Mouse (Mus musculus): ENCODE measurements around the gene Ppp1r14a. TPM values are rescaled to one million over a fixed set of nuclear protein-coding genes. Genes with fewer than 3 reads are reported as not detected.
A peak's percentile ranks its signal among the peaks of the same experiment; 100 is the strongest.

Gene Ppp1r14a
- polyA plus RNA-seq, 1 experiment from 2014 or later, result 37.0 TPM

DNA sequence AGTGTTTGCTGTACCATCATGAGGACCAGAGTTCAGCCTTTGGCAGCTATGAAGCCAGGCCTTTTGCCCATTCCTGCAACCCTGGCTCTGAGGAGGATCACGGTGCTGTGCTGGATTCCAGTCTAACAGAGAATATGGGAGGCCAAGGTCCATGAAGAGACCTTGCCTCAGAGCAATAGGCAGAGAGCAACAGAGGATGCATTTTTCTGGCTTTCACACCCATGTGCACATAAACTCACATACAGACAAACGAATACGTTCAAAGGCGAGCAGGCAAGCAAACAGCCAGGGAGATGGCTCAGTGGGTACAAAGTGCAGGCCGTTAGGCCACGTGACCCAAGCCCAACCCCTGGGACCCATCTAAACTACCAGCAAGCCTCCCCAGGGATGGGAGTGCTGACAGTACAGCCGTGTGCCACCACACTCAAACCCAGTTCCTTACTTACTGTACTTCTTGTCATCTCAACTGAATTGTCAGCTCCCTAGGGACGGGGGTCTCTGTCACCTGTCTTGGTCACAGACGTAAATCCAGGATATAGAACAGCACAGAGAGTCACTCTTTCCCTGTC lies 49.3 kb downstream of the Ppp1r14a start:
- Histone ChIP-seq H3K4me1 (replicated peaks; ENCODE audit: control insufficient read depth, insufficient read depth, low read length) (0 out of 2 replicates have a peak, but pooled peaks cover 3% of the 10 kb centered on the region), H3K27me3 (replicated peaks; ENCODE audit: control insufficient read depth, insufficient read depth, low read length) (no peaks in the 10 kb centered on the region), H3K27ac (ENCODE audit: low read depth, low read length) (peak overlapping the region; percentile 35; the same call in 1 of the 2 replicates), H3K9ac (ENCODE audit: low read depth, low read length) (no peak overlapping the region), H3K9me3 (ENCODE audit: control insufficient read depth) (no peaks in the 10 kb centered on the region), H3K36me3 (ENCODE audit: control insufficient read depth, insufficient read depth) (peaks cover 57% of the 10 kb centered on the region), H3K4me2 (replicated peaks; ENCODE audit: low read depth) (no peak overlapping the region), H3K4me3 (ENCODE audit: low read depth, low read length) (no peak overlapping the region)
- WGBS, result 57% methylated on average over 9 of the region's 9 CpGs
- TF ChIP-seq CTCF (IDR thresholded peaks at IDR 0.05; ENCODE audit: low read depth), result no peak
- peak; percentile 66 for ATAC-seq

DNA sequence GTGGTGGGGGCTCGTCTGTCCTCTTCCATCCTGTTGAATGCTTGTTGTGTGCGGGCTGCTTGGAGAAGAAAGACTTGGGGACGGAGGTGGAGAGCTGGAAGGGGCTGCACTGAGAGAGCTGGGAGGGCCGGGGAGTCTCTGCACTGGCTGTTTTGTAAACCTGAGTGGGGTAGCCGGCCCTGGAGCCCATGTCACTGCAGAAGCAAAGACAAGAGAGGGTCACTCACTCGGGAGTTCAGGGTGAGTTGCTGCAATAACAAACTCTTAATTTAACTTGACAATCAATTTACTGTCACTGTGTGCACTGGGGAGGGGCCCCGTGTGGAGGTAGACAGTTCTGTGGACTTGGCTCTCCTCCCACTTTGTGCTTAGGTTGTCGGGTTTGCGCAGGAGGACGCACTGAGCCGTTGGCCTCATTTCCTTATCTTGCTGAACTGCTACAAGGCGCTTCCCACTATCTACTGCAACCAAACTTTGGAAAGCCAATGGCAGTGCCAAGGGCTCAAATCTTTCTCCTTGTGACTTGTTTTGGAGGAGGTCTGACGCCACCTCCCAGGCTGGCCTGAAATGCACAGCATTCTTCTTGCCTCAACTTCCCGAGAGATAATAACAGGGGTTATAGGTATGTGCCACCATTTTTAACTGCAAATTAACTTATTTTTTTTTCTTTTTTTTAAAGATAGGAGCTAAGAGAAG lies 50.0 kb downstream of the Ppp1r14a start:
- Histone ChIP-seq H3K36me3 (ENCODE audit: control insufficient read depth, insufficient read depth) (peaks cover 57% of the 10 kb centered on the region), H3K4me2 (replicated peaks; ENCODE audit: low read depth) (no peak overlapping the region), H3K4me3 (ENCODE audit: low read depth, low read length) (no peak overlapping the region), H3K27ac (ENCODE audit: low read depth, low read length) (peak overlapping the region; percentile 35; the same call in 1 of the 2 replicates), H3K9me3 (ENCODE audit: control insufficient read depth) (no peaks in the 10 kb centered on the region), H3K9ac (ENCODE audit: low read depth, low read length) (no peak overlapping the region), H3K27me3 (replicated peaks; ENCODE audit: control insufficient read depth, insufficient read depth, low read length) (no peaks in the 10 kb centered on the region), H3K4me1 (replicated peaks; ENCODE audit: control insufficient read depth, insufficient read depth, low read length) (0 out of 2 replicates have a peak, but pooled peaks cover 3% of the 10 kb centered on the region)
- WGBS, result 43% methylated on average over 14 of the region's 14 CpGs
- TF ChIP-seq CTCF (IDR thresholded peaks at IDR 0.05; ENCODE audit: low read depth), result no peak
- peak; percentile 18; the same call in 1 of the 2 replicates for ATAC-seq

DNA sequence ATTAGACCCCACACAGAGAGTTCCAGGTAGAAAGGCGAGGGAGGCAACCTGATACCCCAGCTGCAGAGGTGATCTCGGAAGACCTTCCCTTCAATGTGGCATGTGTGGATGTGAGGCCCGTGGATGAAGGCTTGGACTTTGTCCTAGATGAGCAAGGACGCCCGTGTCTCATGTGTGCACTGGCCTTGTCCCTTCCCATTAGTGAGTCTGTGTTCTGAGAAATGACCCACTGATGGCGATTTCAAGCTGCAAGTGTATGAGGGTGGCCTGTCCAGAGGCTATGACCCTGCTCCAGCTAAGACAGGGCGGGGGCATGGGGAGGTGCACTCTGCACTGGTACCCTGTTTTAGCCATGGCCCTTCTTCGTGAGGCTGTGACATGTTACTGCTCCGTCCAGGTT lies 51.1 kb downstream of the Ppp1r14a start:
- Histone ChIP-seq H3K4me1 (replicated peaks; ENCODE audit: control insufficient read depth, insufficient read depth, low read length) (0 out of 2 replicates have a peak, but pooled peaks cover 3% of the 10 kb centered on the region), H3K9me3 (ENCODE audit: control insufficient read depth) (no peaks in the 10 kb centered on the region), H3K4me2 (replicated peaks; ENCODE audit: low read depth) (no peak overlapping the region), H3K27ac (ENCODE audit: low read depth, low read length) (no peak overlapping the region), H3K9ac (ENCODE audit: low read depth, low read length) (no peak overlapping the region), H3K36me3 (ENCODE audit: control insufficient read depth, insufficient read depth) (peaks cover 56% of the 10 kb centered on the region), H3K4me3 (ENCODE audit: low read depth, low read length) (no peak overlapping the region), H3K27me3 (replicated peaks; ENCODE audit: control insufficient read depth, insufficient read depth, low read length) (no peaks in the 10 kb centered on the region)
- no peak for TF ChIP-seq CTCF (IDR thresholded peaks at IDR 0.05; ENCODE audit: low read depth)
- WGBS, result 83% methylated on average over 9 of the region's 9 CpGs
- no peak for ATAC-seq

DNA sequence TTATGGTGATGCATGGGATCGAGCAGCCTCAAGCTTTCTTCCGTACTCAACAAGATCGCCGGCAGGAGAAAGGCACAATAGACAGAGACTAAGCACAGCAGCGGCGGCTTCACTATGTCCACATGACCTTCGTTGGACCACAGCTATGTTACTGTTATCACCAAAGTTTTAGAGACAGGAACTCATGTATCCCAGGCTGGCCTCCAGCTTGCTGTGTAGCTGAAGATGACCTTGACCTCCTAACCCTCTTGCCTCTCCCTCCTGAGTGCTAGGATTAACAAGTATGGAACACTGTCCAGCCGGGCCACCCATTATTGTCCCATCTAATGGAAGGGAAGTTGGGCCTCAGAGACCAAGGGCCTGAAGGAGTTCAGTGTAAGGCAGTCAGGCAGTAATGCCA lies 51.7 kb downstream of the Ppp1r14a start:
- no peak overlapping the region for H3K4me2 ChIP-seq (replicated peaks; ENCODE audit: low read depth)
- H3K27ac ChIP-seq (ENCODE audit: low read depth, low read length), result no peak overlapping the region
- no peaks in the 10 kb centered on the region for H3K27me3 ChIP-seq (replicated peaks; ENCODE audit: control insufficient read depth, insufficient read depth, low read length)
- no peaks in the 10 kb centered on the region for H3K9me3 ChIP-seq (ENCODE audit: control insufficient read depth)
- no peak overlapping the region for H3K4me3 ChIP-seq (ENCODE audit: low read depth, low read length)
- WGBS, result 88% methylated on average over 8 of the region's 8 CpGs
- no peak overlapping the region for H3K9ac ChIP-seq (ENCODE audit: low read depth, low read length)
- no peak for TF ChIP-seq CTCF (IDR thresholded peaks at IDR 0.05; ENCODE audit: low read depth)
- peaks cover 58% of the 10 kb centered on the region for H3K36me3 ChIP-seq (ENCODE audit: control insufficient read depth, insufficient read depth)
- ATAC-seq, result no peak
- H3K4me1 ChIP-seq (replicated peaks; ENCODE audit: control insufficient read depth, insufficient read depth, low read length), result 0 out of 2 replicates have a peak, but pooled peaks cover 3% of the 10 kb centered on the region

DNA sequence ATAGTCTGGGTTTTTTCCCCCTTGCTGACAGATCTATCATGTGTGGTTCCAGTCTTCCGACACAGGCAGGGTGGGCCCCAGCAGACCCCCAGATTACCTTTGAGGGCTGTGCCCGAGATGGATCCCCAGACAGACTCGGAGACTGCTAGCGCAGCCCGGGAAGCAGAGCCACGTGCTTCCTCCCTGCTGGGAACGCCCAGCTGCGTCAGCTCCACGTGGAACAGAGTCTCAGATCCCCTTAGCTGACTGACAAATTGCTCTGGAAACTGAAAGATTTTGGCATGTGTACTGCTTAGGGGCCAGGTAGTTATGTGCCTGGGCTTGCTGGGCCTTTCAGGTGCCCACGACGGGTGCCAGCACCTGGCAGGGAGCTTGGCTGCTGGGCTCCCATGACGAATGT lies 52.6 kb downstream of the Ppp1r14a start:
- H3K27ac ChIP-seq (ENCODE audit: low read depth, low read length), result no peak overlapping the region
- 81% methylated on average over 12 of the region's 12 CpGs for WGBS
- no peaks in the 10 kb centered on the region for H3K9me3 ChIP-seq (ENCODE audit: control insufficient read depth)
- H3K36me3 ChIP-seq (ENCODE audit: control insufficient read depth, insufficient read depth), result peaks cover 57% of the 10 kb centered on the region
- ATAC-seq, result no peak
- no peak overlapping the region for H3K9ac ChIP-seq (ENCODE audit: low read depth, low read length)
- no peak overlapping the region for H3K4me3 ChIP-seq (ENCODE audit: low read depth, low read length)
- TF ChIP-seq CTCF (IDR thresholded peaks at IDR 0.05; ENCODE audit: low read depth), result no peak
- H3K27me3 ChIP-seq (replicated peaks; ENCODE audit: control insufficient read depth, insufficient read depth, low read length), result no peaks in the 10 kb centered on the region
- 0 out of 2 replicates have a peak, but pooled peaks cover 3% of the 10 kb centered on the region for H3K4me1 ChIP-seq (replicated peaks; ENCODE audit: control insufficient read depth, insufficient read depth, low read length)
- H3K4me2 ChIP-seq (replicated peaks; ENCODE audit: low read depth), result no peak overlapping the region

DNA sequence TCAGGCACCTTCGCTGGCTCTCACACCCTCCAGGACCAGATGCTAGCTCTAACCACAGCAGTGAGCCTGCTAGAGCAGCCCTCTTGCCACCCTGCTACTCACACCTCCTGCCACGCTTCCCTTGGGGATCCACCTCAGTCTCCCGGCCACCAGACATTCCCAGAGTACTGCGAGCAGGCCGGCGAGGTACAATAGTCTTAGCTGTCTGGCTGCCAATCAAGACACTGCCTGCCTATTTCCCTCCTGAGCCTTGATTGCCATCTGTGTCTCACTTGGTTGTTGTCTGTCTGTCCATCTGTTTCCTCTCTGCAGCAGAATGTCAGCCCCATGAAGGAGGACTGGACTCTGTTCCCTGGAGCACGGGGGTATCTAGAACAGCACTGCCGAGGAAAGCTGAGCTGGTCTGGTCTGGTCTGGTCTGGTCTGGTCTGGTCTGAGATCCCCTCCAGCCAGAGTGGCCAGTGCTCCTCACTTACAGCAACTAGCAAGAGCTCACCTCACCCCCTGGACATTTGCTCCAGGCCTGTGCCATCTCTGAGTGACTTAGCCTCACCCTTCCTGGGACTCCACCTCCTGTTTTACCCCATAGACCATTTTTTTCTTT lies 53.5 kb downstream of the Ppp1r14a start:
- no peak overlapping the region for H3K4me2 ChIP-seq (replicated peaks; ENCODE audit: low read depth)
- TF ChIP-seq CTCF (IDR thresholded peaks at IDR 0.05; ENCODE audit: low read depth), result no peak
- no peaks in the 10 kb centered on the region for H3K9me3 ChIP-seq (ENCODE audit: control insufficient read depth)
- H3K36me3 ChIP-seq (ENCODE audit: control insufficient read depth, insufficient read depth), result peaks cover 57% of the 10 kb centered on the region
- no peak overlapping the region for H3K9ac ChIP-seq (ENCODE audit: low read depth, low read length)
- WGBS, result 75% methylated on average over 8 of the region's 8 CpGs
- H3K27ac ChIP-seq (ENCODE audit: low read depth, low read length), result no peak overlapping the region
- 0 out of 2 replicates have a peak, but pooled peaks cover 3% of the 10 kb centered on the region for H3K4me1 ChIP-seq (replicated peaks; ENCODE audit: control insufficient read depth, insufficient read depth, low read length)
- no peaks in the 10 kb centered on the region for H3K27me3 ChIP-seq (replicated peaks; ENCODE audit: control insufficient read depth, insufficient read depth, low read length)
- ATAC-seq, result no peak
- H3K4me3 ChIP-seq (ENCODE audit: low read depth, low read length), result no peak overlapping the region

Other genes with a start within 250 kb of the Ppp1r14a start
- 0.43 and 0.63 TPM in 2 replicates for gene Ryr1, start 164.1 kb upstream of the Ppp1r14a start, polyA plus RNA-seq (2015; fragmentation: Nextera tagmentation; extraction: Ambion mirVana)
- gene Rasgrp4, start 154.5 kb upstream of the Ppp1r14a start, polyA plus RNA-seq (2015; fragmentation: Nextera tagmentation; extraction: Ambion mirVana), result 0.21 and 0.29 TPM in 2 replicates
- 75.9 and 83.4 TPM in 2 replicates for gene Fam98c, start 133.1 kb upstream of the Ppp1r14a start, polyA plus RNA-seq (2015; fragmentation: Nextera tagmentation; extraction: Ambion mirVana)
- gene Ggn, start 119.1 kb upstream of the Ppp1r14a start, polyA plus RNA-seq (2015; fragmentation: Nextera tagmentation; extraction: Ambion mirVana), result 0.27 and 0.34 TPM in 2 replicates
- gene Spred3, start 118.9 kb upstream of the Ppp1r14a start, polyA plus RNA-seq (2015; fragmentation: Nextera tagmentation; extraction: Ambion mirVana), result 0.52 and 0.93 TPM in 2 replicates
- 205 and 209 TPM in 2 replicates for gene Psmd8, start 108.6 kb upstream of the Ppp1r14a start, polyA plus RNA-seq (2015; fragmentation: Nextera tagmentation; extraction: Ambion mirVana)
- 0.21 and 0.22 TPM in 2 replicates for gene Catsperg1, start 75.3 kb upstream of the Ppp1r14a start, polyA plus RNA-seq (2015; fragmentation: Nextera tagmentation; extraction: Ambion mirVana)
- gene Kcnk6, start 56.8 kb upstream of the Ppp1r14a start, polyA plus RNA-seq (2015; fragmentation: Nextera tagmentation; extraction: Ambion mirVana), result 1.5 and 1.8 TPM in 2 replicates
- 40.6 and 41.7 TPM in 2 replicates for gene Yif1b, start 51.0 kb upstream of the Ppp1r14a start, polyA plus RNA-seq (2015; fragmentation: Nextera tagmentation; extraction: Ambion mirVana)
- gene 2200002D01Rik, start 40.8 kb upstream of the Ppp1r14a start, polyA plus RNA-seq (2015; fragmentation: Nextera tagmentation; extraction: Ambion mirVana), result 836 and 862 TPM in 2 replicates
- 685 and 722 TPM in 2 replicates for gene Spint2, start 7.4 kb upstream of the Ppp1r14a start, polyA plus RNA-seq (2015; fragmentation: Nextera tagmentation; extraction: Ambion mirVana)
- 1.7 TPM in 2 replicates for gene Dpf1, start 14.6 kb downstream of the Ppp1r14a start, polyA plus RNA-seq (2015; fragmentation: Nextera tagmentation; extraction: Ambion mirVana)
- 22.0 and 25.6 TPM in 2 replicates for gene Sipa1l3, start 229.3 kb downstream of the Ppp1r14a start, polyA plus RNA-seq (2015; fragmentation: Nextera tagmentation; extraction: Ambion mirVana)

Data from intestine, postnatal 0 days (tissue).